Mouse (Mus musculus) ovary, postnatal 14 days (tissue): ENCODE data around the gene Ptges3l.
"Not testable (repeated sequence)": the region's sequence is repeated elsewhere in the genome, so short reads cannot be mapped to it uniquely, and the experiment has no call there.

ENCODE experiments used
- DNase-seq: peaks from one replicate; pipeline ENCODE4 v3.0.0; 2022; ENCODE audit warnings: low spot score

The Ptges3l gene

GRCm38 (mm10) chr11:101424925-101425813 is at the start of gene Ptges3l, which contains the start of gene Rundc1:
Gene Ptges3l (minus strand): TSS chr11:101425333.
Gene Rundc1 (plus strand): TSS chr11:101425085.
- DNase-seq: peak; percentile 100

GRCm38 (mm10) chr11:101474298-101474697 is 49.2 kb upstream of the Ptges3l start:
- DNase-seq: no peak

GRCm38 (mm10) chr11:101473686-101474085 is 48.6 kb upstream of the Ptges3l start:
- DNase-seq: not testable (repeated sequence)

- DNase-seq: no peak
These were observed 47.2 kb upstream of the Ptges3l start for GRCm38 (mm10) chr11:101472336-101472735.

- no peak for DNase-seq
These were observed 46.8 kb upstream of the Ptges3l start for GRCm38 (mm10) chr11:101471926-101472325.

GRCm38 (mm10) chr11:101470206-101470605 is 45.1 kb upstream of the Ptges3l start:
- DNase-seq: no peak

- DNase-seq: no peak
These were observed 44.0 kb upstream of the Ptges3l start for GRCm38 (mm10) chr11:101469155-101469554.

- DNase-seq: no peak
These were observed 43.6 kb upstream of the Ptges3l start for GRCm38 (mm10) chr11:101468731-101469130.

GRCm38 (mm10) chr11:101468263-101468688 is 43.1 kb upstream of the Ptges3l start:
- DNase-seq: peak; percentile 41

- DNase-seq: peak; percentile 49
These were observed 42.5 kb upstream of the Ptges3l start for GRCm38 (mm10) chr11:101467477-101468262.

- not testable (repeated sequence) for DNase-seq
These were observed 41.4 kb upstream of the Ptges3l start for GRCm38 (mm10) chr11:101466552-101466950.

GRCm38 (mm10) chr11:101465869-101466551 is 40.9 kb upstream of the Ptges3l start, which contains the start of gene Vat1:
Gene Vat1 (minus strand): TSS chr11:101466230.
- peak; percentile 47 for DNase-seq

GRCm38 (mm10) chr11:101465101-101465868 is 40.2 kb upstream of the Ptges3l start:
- DNase-seq: peak; percentile 57

- DNase-seq: no peak
These were observed 39.3 kb upstream of the Ptges3l start, which contains the start of gene Rnd2 for GRCm38 (mm10) chr11:101464211-101465100. Gene Rnd2 (plus strand): TSS chr11:101464999.

GRCm38 (mm10) chr11:101462583-101463440 is 37.7 kb upstream of the Ptges3l start:
- DNase-seq: no peak

GRCm38 (mm10) chr11:101462141-101462540 is 37.0 kb upstream of the Ptges3l start:
- no peak for DNase-seq

- DNase-seq: no peak
These were observed 35.2 kb upstream of the Ptges3l start for GRCm38 (mm10) chr11:101460321-101460720.

GRCm38 (mm10) chr11:101459716-101460115 is 34.6 kb upstream of the Ptges3l start:
- no peak for DNase-seq

- DNase-seq: no peak
These were observed 33.1 kb upstream of the Ptges3l start for GRCm38 (mm10) chr11:101458217-101458616.
